Mouse (Mus musculus) spleen, adult 18-20 months (tissue): Measurements from ENCODE around the gene Gm38392.
"Not testable (repeated sequence)": the region's sequence is repeated elsewhere in the genome, so short reads cannot be mapped to it uniquely, and the experiment has no call there.

Experiments
- DNase-seq, 2 experiments: peaks; one replicate each; pipeline ENCODE4 v3.0.0; 2022; ENCODE audit warnings: mixed read lengths in 2 of 2

Gm38392 gene

GRCm38 (mm10) chr3:88287110-88287509 is at the start of gene Gm38392:
Gm38392 (minus strand) TSS chr3:88287210.
- DNase-seq: no peak

GRCm38 (mm10) chr3:88336058-88337013 is 49.3 kb upstream of the Gm38392 start, which contains the start of the genes Tmem79 and Smg5:
Tmem79 (minus strand) TSS chr3:88336148.
Smg5 (plus strand) TSS chr3:88336260.
- DNase-seq: peak; percentile 95 to 96

GRCm38 (mm10) chr3:88335436-88336053 is 48.5 kb upstream of the Gm38392 start:
- DNase-seq: no peak

DNA sequence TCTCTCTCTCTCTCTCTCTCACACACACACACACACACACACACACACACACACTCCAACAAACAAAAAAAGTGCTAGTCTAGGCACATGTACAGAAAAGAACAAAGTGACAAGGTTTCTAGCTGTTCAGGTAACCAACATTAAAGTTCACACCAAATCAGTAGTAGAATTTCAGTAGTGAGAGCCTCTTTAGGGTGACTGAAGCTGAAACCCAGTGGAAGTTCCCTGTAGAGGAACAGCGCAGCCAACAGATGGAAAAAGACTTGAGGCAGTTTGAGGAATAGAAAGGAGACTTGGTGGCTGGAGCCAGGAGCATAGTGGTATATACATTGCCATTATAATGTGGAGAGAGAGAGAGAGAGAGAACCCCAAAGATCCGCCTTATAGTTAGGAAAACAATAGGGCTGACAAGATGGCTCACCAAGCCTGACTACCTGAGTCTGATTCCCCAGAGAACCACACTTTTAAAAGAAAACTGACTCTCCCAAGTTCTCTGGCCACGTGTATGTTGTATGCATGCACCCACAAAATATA is 48.0 kb upstream of the Gm38392 start:
- DNase-seq: no peak

DNA sequence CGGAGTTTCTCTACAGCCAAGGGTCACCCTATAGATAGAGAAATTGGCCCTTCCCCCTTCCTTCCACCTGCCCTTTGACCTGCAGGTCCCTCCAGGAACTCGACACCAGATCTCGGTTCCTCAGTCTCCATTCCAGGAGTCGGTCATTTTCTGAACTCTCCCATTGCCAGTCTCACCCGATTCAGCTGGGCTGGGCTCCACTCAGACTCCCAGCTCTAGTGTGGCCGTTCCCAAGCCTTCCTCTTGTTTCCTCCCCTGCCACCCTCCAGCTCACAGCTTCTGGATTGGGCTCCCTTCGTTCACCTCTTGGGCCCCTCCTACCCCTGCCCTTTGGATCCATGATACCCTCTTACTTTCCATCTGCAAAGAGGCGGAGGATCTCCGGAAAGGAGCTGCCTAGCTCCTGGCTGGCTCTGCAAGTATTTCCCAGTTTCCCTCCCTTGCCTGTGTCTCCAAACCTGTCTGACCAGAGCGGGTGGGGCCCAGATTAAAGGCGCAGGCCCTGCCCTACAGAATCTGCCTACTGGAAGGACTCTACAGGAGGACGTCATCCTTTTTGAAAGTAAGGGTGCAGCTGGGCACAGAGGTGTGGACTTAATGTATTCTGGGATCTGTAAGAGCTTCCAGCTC is 47.1 kb upstream of the Gm38392 start:
- no peak for DNase-seq

DNA sequence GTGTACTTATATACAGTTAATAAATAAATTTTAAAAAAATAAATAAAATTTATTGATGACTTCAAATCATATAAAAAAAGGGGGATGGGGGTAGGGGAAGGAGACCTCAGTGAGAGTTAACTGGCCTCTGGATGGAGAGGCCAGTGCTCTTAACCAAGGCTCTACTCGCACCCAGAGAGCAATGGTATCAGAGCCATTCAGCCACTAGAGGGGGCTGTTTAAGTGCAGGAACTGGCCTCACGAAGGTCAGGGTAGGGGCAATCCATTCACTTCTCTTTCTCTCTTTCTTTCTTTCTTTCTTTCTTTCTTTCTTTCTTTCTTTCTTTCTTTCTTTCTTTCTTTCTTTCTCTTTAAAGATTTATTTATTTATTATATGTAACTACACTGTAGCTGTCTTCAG is 44.3 kb upstream of the Gm38392 start:
- DNase-seq: peak in 1 of 2 experiments; percentile 52

- no peak for DNase-seq
Observed at GRCm38 (mm10) chr3:88328956-88329355, 41.9 kb upstream of the Gm38392 start.

GRCm38 (mm10) chr3:88324951-88325405 is 38.0 kb upstream of the Gm38392 start, which contains the start of gene Glmp:
Glmp (plus strand) TSS chr3:88325023.
- DNase-seq: peak in 1 of 2 experiments; percentile 43

DNA sequence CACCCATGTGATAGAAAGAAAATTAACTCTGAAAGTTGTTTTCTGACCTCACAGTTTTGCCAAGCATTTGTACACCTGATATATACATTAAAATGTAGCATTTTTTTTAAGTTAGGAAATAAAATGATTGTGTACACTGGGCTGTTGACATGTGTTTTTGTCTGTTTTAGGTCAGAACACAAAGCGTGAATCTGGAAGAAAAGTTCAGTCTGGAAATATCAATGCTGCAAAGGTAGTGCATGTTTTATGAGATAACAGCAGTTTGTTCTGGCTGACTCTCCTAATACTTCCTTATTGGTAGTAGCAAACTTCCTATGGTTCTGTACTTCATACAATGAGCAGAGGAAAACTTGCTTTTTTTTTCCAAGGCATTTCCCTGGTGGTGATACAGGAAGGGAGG is 12.2 kb upstream of the Gm38392 start:
- DNase-seq: no peak

- DNase-seq: no peak
Observed at GRCm38 (mm10) chr3:88297321-88297851, 10.4 kb upstream of the Gm38392 start.

GRCm38 (mm10) chr3:88296561-88297318 is 9.7 kb upstream of the Gm38392 start, which contains the start of the genes Tsacc and Cct3:
Tsacc (minus strand) TSS chr3:88296999.
Cct3 (plus strand) TSS chr3:88297116.
- peak; percentile 84 to 91 for DNase-seq

GRCm38 (mm10) chr3:88296110-88296560 is 9.1 kb upstream of the Gm38392 start:
- DNase-seq: no peak

DNA sequence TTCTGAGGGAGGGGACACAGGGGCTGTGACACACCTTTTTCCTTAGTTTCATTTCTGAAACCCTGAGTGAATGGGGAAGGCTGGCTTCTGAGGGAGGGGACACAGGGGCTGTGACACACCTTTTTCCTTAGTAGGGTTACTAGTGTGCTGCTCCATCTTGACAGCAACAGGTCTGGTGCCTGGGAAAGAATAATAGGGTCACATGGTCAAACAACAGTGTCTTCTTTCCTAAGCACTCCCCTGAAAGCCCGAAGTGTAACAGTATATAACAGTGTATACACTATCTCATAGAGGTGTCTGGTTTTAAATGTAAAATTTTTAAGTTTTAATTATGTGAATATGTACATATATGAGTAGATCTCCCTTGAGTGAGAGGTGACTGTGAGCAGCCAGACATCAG is 8.3 kb upstream of the Gm38392 start:
- not testable (repeated sequence) for DNase-seq

DNA sequence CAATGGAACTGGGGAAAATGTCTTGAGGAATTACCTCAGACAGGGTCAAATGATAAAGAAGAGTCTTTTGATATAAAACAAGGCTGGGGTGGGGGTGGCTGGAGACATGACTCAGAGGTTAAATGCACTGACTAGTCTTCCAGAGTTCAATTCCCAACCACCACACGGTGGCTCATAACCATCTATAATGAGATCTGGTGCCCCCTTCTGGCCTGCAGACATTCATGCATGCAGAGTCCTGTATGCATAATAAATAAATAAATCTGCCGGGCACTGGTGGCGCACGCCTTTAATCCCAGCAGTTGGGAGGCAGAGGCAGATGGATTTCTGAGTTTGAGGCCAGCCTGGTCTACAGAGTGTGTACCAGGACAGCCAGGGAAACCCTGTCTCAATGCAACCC is 5.0 kb upstream of the Gm38392 start:
- peak in 1 of 2 experiments; percentile 24 for DNase-seq

- not testable (repeated sequence) for DNase-seq
Observed at GRCm38 (mm10) chr3:88288133-88288713, 1.2 kb upstream of the Gm38392 start.

DNA sequence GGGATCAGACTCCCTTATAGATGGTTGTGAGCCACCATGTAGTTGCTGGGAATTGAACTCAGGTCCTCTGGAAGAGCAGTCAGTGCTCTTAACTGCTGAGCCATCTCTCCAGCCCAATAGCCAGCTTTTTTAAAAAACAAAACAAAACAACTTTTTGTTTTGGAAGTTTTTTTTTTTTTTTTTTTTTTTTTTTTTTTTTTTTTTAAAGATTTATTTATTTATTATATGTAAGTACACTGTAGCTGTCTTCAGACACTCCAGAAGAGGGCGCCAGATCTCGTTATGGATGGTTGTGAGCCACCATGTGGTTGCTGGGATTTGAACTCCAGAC is 1.5 kb downstream of the Gm38392 start:
- not testable (repeated sequence) for DNase-seq

DNA sequence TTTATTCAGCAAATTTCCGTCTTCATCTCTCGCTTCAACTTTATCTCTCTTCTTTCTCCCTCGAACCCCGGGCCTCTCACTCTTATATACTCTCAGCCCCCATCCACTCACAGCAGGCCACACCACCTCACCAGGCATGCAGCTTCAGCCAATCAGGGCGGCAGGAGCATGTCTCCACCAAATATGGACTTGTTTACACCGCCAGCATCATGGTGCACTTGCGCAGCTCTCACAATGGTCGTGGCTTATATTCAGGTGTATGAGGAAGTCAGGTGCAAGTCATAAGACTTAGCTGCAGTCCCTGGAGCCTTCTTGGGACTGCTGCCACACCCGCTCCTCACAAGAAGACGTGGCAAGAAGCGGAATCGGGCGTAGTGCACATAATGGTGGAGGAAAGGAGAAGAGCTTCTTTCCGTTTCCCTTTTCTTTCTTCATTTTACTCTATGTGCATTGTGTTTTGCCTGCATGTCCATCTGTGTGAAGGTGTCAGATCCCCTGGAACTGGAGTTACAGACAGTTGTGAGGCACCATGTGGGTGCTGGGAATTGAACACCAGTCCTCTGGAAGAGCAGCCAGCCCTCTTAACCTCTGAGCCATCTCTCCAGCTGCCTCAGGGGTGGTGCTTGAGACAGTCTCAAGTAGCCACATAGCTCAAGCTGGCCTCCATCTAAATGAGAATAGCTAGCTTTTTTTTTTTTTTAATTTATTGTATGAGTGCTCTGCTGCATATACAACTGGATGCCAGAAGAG is 2.0 kb downstream of the Gm38392 start:
- not testable (repeated sequence) for DNase-seq

DNA sequence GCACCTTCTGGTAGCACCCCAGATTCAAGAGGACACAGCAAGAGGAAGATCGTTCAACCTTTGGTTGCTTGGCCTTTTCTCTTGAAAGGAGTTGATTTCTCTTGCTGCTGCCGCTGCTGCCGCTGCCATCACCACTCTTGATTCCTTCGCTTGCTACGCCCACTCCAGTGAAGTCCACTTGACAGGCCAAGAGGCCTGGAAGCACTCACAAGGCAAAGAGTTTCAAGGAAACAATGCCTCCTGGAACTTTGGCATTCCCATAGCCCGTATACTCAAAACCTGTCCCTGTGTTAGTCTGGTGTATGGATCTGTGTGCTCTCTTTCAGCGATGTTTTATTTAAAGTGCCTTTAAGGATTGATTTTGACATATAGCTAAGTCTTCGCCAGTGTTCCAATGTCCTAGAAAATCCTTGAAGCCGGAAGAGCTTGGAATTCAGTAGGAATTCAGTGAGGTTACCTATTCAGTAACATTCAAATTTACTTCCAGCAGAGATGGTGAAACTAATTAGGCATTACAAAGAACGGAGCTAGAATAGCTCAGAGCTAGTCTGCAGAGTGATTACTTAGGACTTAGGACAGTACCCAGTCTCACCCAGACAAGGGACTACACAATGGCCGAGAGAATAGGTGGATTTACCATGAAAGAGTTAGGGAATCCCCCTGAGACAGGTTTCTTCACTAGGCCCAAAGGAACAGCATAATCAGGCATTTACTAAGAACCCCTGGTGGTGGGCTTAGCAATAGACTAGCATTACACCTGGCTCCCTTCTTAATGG is 5.7 kb downstream of the Gm38392 start:
- DNase-seq: not testable (repeated sequence)

DNA sequence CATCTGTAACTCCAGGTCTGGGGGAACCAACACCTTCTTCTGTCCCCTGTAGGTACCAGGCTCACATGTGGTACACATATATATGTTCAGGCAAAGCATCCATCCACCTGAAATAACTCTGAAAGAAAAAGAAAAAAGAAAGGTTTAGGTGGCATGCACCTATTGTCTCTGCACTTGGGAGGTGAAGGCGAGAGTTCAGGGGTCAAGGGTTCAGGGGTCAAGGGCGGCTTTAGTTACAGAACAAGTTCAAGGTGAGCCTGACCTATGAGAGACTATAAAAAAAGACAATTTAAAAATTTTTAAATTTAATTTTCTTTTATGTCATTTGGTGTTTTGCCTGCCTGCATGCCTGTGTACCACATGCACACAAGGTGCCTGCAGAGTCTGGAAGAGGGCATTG is 7.0 kb downstream of the Gm38392 start:
- no peak for DNase-seq
